Mouse (Mus musculus): ENCODE results near the gene Vps37b. TPM values are rescaled to one million over a fixed set of nuclear protein-coding genes. Genes with fewer than 3 reads are reported as not detected.

Gene Vps37b
- 36.0 and 89.6 TPM in 2 replicates for polyA plus RNA-seq (2012; rRNA removed; ENCODE audit: low replicate concordance)

GRCm38 (mm10) chr5:124032001-124032508, at the start of gene Vps37b:
Gene Vps37b (minus strand): TSS chr5:124032270.

DNA sequence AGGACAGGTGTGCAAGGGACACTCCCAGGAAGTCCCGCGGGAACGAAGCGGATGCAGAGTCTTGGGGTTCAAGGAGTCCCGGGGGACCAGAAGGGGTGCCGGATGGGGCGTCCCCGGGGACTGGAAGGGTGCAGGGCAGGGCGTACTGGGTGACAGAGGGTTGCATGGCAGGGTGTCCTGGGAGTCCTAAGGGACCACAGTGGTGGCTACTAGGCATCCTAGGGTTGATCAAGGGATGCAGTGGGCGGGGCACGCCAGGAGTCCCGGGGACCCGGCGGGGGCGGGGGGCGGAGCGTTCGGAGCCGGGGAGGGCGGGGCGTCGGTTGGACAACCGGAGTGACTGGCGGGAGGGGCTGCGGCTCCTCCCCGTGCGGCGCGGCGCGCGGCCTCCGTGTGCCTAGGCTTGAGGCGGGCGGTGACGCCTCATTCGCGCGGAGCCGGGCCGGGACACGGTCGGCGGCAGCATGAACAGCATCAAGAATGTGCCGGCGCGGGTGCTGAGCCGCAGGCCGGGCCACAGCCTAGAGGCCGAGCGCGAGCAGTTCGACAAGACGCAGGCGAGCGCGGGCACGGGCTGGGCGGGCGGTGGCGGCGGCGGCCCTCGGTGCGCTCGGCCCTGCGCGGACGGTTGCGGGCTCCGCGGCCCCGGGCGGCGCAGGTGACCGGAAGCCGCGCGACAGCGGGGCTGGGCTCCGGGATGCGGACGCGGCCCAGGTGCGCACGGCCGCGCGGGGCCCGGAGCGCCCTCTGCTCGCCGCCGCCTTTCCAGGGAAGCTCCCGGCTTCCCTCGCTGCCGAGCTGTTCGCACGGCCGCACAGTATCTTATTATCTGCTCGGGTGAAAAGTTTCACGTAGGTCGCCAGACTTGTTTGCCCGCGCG, 58.5 kb downstream of the Vps37b start, which contains the start of gene Hip1r:
Gene Hip1r, plus strand, starts transcription at position 330 of the 880 bp plus-strand sequence.

Other genes starting within 250 kb of the Vps37b start
- gene Hcar2, start 166.8 kb downstream of the Vps37b start, polyA plus RNA-seq (2012; rRNA removed; ENCODE audit: low replicate concordance), result 20.7 and 39.8 TPM in 2 replicates
- 56.6 and 69.7 TPM in 2 replicates for gene Hcar1, start 152.2 kb downstream of the Vps37b start, polyA plus RNA-seq (2012; rRNA removed; ENCODE audit: low replicate concordance)
- gene Denr, start 125.1 kb downstream of the Vps37b start, polyA plus RNA-seq (2012; rRNA removed; ENCODE audit: low replicate concordance), result 9.1 and 10.4 TPM in 2 replicates
- 2.0 TPM in 1 of 2 replicates, not detected in the other for gene Gm43518, start 104.9 kb downstream of the Vps37b start, polyA plus RNA-seq (2012; rRNA removed; ENCODE audit: low replicate concordance)
- 2.5 and 8.1 TPM in 2 replicates for gene Ccdc62, start 101.6 kb downstream of the Vps37b start, polyA plus RNA-seq (2012; rRNA removed; ENCODE audit: low replicate concordance)
- gene Hip1r, start 58.6 kb downstream of the Vps37b start, polyA plus RNA-seq (2012; rRNA removed; ENCODE audit: low replicate concordance), result 16.8 and 39.0 TPM in 2 replicates
- 12.6 and 19.9 TPM in 2 replicates for gene Abcb9, start 63.5 kb upstream of the Vps37b start, polyA plus RNA-seq (2012; rRNA removed; ENCODE audit: low replicate concordance)
- gene Ogfod2, start 80.0 kb upstream of the Vps37b start, polyA plus RNA-seq (2012; rRNA removed; ENCODE audit: low replicate concordance), result 51.2 and 96.8 TPM in 2 replicates
- gene Arl6ip4, start 83.8 kb upstream of the Vps37b start, polyA plus RNA-seq (2012; rRNA removed; ENCODE audit: low replicate concordance), result 18.5 and 36.2 TPM in 2 replicates
- gene Pitpnm2, start 217.5 kb upstream of the Vps37b start, polyA plus RNA-seq (2012; rRNA removed; ENCODE audit: low replicate concordance), result 39.4 and 128 TPM in 2 replicates

Measured in mammary gland, adult 2 months (tissue).